Mouse (Mus musculus) limb, embryonic 14.5 days (tissue): ENCODE measurements at regions not wholly inside any gene's neighbourhood (a gene's known extent, or its start where the extent isn't known, plus 50 kb on each side); places are given as distances from the start of the nearest gene placed in this dataset.

Experiments
- ATAC-seq: fragments of 200-750 bp; cut with Nextera tagmentation; 2 replicates; pipeline ENCODE4 v1.8.0; 2017; ENCODE audit warnings: low read depth, moderate number of reproducible peaks, moderate TSS enrichment; ENCODE audit not compliant: low FRiP score
- DNase-seq: peaks from one replicate; pipeline ENCODE4 v3.0.0-alpha.2; 2015; ENCODE audit warnings: low spot score
- H3K27ac ChIP-seq: fragments of 300-500 bp; sonication (generic); replicated peaks from 2 replicates; pipeline ENCODE4 v1.5.1; 2014; ENCODE audit warnings: low read depth, mild to moderate bottlenecking, low read length, moderate library complexity, mixed read lengths
- H3K27me3 ChIP-seq: fragments of 300-500 bp; sonication (generic); 2 replicates; pipeline ENCODE4 v1.6.1; 2014; ENCODE audit warnings: low read length, mixed read lengths; ENCODE audit not compliant: control insufficient read depth, insufficient read depth
- H3K36me3 ChIP-seq: fragments of 300-500 bp; sonication (generic); 2 replicates; pipeline ENCODE4 v1.6.1; 2014; ENCODE audit warnings: mild to moderate bottlenecking, low read length, moderate library complexity, mixed read lengths; ENCODE audit not compliant: control insufficient read depth, insufficient read depth
- H3K4me1 ChIP-seq: fragments of 300-500 bp; sonication (generic); 2 replicates; pipeline ENCODE4 v1.6.1; 2014; ENCODE audit warnings: antibody characterized with exemption, low read length, mixed read lengths; ENCODE audit not compliant: control insufficient read depth, insufficient read depth
- H3K4me2 ChIP-seq: fragments of 300-500 bp; sonication (generic); replicated peaks from 2 replicates; pipeline ENCODE4 v1.6.1; 2014; ENCODE audit warnings: low read depth, mild to moderate bottlenecking, low read length, moderate library complexity; ENCODE audit not compliant: severe bottlenecking
- H3K4me3 ChIP-seq: fragments of 300-500 bp; sonication (generic); replicated peaks from 2 replicates; pipeline ENCODE4 v1.5.1; 2014; ENCODE audit warnings: low read length
- H3K9ac ChIP-seq: fragments of 300-500 bp; sonication (generic); 2 replicates; pipeline ENCODE4 v1.6.1; 2014; ENCODE audit warnings: mild to moderate bottlenecking, low read depth, low read length, moderate library complexity; ENCODE audit not compliant: severe bottlenecking
- H3K9me3 ChIP-seq: fragments of 300-500 bp; sonication (generic); 2 replicates; pipeline ENCODE4 v1.6.1; 2016; ENCODE audit warnings: low read length; ENCODE audit not compliant: control insufficient read depth
- POLR2A ChIP-seq: fragments of 200-500 bp; IDR thresholded peaks from 2 replicates; pipeline ENCODE4 v1.8.0; 2012; ENCODE audit warnings: inconsistent platforms, mild to moderate bottlenecking, moderate library complexity, borderline replicate concordance; ENCODE audit not compliant: insufficient read depth, insufficient read length; ENCODE audit errors: extremely low read depth
- WGBS: fragments of 180-500 bp; shearing (Covaris S2); extraction: QIAGEN DNeasy Blood & Tissue Kit; methylation state at CpG from one replicate; pipeline ENCODE4 v1.1.7; 2014; 5-methylcytosine and 5-hydroxymethylcytosine counted together

- no peak overlapping the region for H3K4me3 ChIP-seq
- no peak for DNase-seq
- H3K27me3 ChIP-seq = no peaks in the 10 kb centered on the region
- TF ChIP-seq POLR2A = no peak
- H3K36me3 ChIP-seq = no peaks in the 10 kb centered on the region
- WGBS = 58% methylated on average over 17 of the region's 17 CpGs
- ATAC-seq = no peak
- no peaks in the 10 kb centered on the region for H3K9me3 ChIP-seq
- H3K4me2 ChIP-seq = no peak overlapping the region
- H3K27ac ChIP-seq = no peak overlapping the region
- H3K4me1 ChIP-seq = no peaks in the 10 kb centered on the region
- no peak overlapping the region for H3K9ac ChIP-seq
Measured at GRCm38 (mm10) chr13:47452186-47452760, 329.8 kb downstream of the Rnf144b start.

- no peak for TF ChIP-seq POLR2A
- ATAC-seq (no peak), DNase-seq (no peak)
- Histone ChIP-seq H3K4me2 (no peak overlapping the region), H3K36me3 (no peaks in the 10 kb centered on the region), H3K27ac (no peak overlapping the region), H3K9ac (no peak overlapping the region), H3K27me3 (no peaks in the 10 kb centered on the region), H3K4me1 (no peaks in the 10 kb centered on the region), H3K4me3 (no peak overlapping the region), H3K9me3 (no peaks in the 10 kb centered on the region)
- WGBS = 85% methylated on average over 8 of the region's 8 CpGs
Measured at GRCm38 (mm10) chr13:47462148-47462547, 339.7 kb downstream of the Rnf144b start.

GRCm38 (mm10) chr13:47471543-47472213 is 349.2 kb downstream of the Rnf144b start:
- no peak for ATAC-seq
- WGBS = 20% methylated on average over 14 of the region's 14 CpGs
- no peak for DNase-seq

GRCm38 (mm10) chr13:47480159-47480558 is 357.7 kb downstream of the Rnf144b start:
- 66% methylated on average over 10 of the region's 10 CpGs for WGBS
- TF ChIP-seq POLR2A = no peak
- H3K4me2 ChIP-seq = no peak overlapping the region
- DNase-seq (no peak), ATAC-seq (no peak)
- H3K9ac ChIP-seq = no peak overlapping the region
- H3K9me3 ChIP-seq = no peaks in the 10 kb centered on the region
- H3K27ac ChIP-seq = no peak overlapping the region
- H3K4me1 ChIP-seq = 0 out of 2 replicates have a peak, but pooled peaks cover 2% of the 10 kb centered on the region
- H3K4me3 ChIP-seq = no peak overlapping the region
- no peaks in the 10 kb centered on the region for H3K36me3 ChIP-seq
- H3K27me3 ChIP-seq = no peaks in the 10 kb centered on the region

More at GRCm38 (mm10) chr13:47471543-47472213, 349.2 kb downstream of the Rnf144b start:
- no peaks in the 10 kb centered on the region for H3K36me3 ChIP-seq
- H3K4me2 ChIP-seq = no peak overlapping the region
- TF ChIP-seq POLR2A = no peak
- H3K4me3 ChIP-seq = no peak overlapping the region
- H3K27me3 ChIP-seq = no peaks in the 10 kb centered on the region
- H3K9ac ChIP-seq = no peak overlapping the region
- H3K9me3 ChIP-seq = no peaks in the 10 kb centered on the region
- H3K27ac ChIP-seq = no peak overlapping the region
- no peaks in the 10 kb centered on the region for H3K4me1 ChIP-seq

- 89% methylated on average over 2 of the region's 2 CpGs for WGBS
- Histone ChIP-seq H3K9me3 (no peaks in the 10 kb centered on the region), H3K4me3 (no peak overlapping the region), H3K27ac (no peak overlapping the region), H3K27me3 (no peaks in the 10 kb centered on the region), H3K36me3 (no peaks in the 10 kb centered on the region), H3K4me1 (0 out of 2 replicates have a peak, but pooled peaks cover 2% of the 10 kb centered on the region), H3K9ac (no peak overlapping the region), H3K4me2 (no peak overlapping the region)
- DNase-seq = no peak
- no peak for TF ChIP-seq POLR2A
- ATAC-seq = no peak
Measured at GRCm38 (mm10) chr13:47484819-47485218, 362.4 kb downstream of the Rnf144b start.
